Mouse (Mus musculus): ENCODE results near the gene Kcnc4. TPM values are rescaled to one million over a fixed set of nuclear protein-coding genes. Genes with fewer than 3 reads are reported as not detected.

The Kcnc4 gene
- total and polyA plus RNA-seq, 3 experiments: 0.10 to 0.51 (median 0.18) TPM

GRCm38 (mm10) chr3:107446822-107447221 lies 12.5 kb downstream of the Kcnc4 start:
- TF ChIP-seq CTCF (IDR thresholded peaks at IDR 0.05): no peak
- no peak for TF ChIP-seq EP300 (IDR thresholded peaks at IDR 0.05; ENCODE audit: insufficient read depth, low read depth, low read length)
- no peak for TF ChIP-seq POLR2A (IDR thresholded peaks at IDR 0.05; ENCODE audit: insufficient read depth, low read depth, low read length)
- intact Hi-C loops (cut with DNase I): no loop called here
- Histone ChIP-seq H3K36me3 (ENCODE audit: control insufficient read depth, insufficient read depth, low read length) (no peaks in the 10 kb centered on the region), H3K4me1 (ENCODE audit: control insufficient read depth, insufficient read depth, low read length) (peaks cover 2% of the 10 kb centered on the region; the same call in 1 of the 2 replicates), H3K79me2 (replicated peaks; ENCODE audit: control insufficient read depth, insufficient read depth, low read length) (no peaks in the 10 kb centered on the region), H3K27me3 (ENCODE audit: control insufficient read depth, insufficient read depth, low read length) (no peaks in the 10 kb centered on the region), H3K4me3 (no peak overlapping the region), H3K27ac (no peak overlapping the region), H3K9ac (ENCODE audit: low read depth, low read length) (no peak overlapping the region)
- 57% methylated on average over 3 of the region's 3 CpGs for WGBS
- DNase-seq: no peak

DNA sequence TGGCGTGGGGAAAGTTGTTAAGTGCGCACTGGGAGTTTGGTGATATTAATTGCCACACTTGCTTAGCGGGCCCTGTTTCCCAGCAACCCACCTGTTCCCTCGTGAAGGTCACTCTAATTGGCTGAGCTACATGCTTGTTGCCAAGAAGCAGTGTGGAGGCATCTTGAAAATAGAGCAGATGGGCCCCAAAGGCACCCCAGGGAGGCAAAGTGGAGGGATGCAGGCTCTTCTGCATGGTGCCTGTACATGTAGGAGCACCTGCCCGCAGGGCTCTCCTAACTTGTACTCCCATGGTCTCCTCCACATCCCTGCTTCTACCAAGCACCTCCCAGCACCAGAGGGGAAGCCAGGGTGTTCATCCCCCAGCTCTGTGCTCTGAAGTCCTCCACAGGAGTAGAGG lies 15.5 kb downstream of the Kcnc4 start:
- intact Hi-C loops (cut with DNase I): no loop called here
- 82% methylated on average over 5 of the region's 5 CpGs for WGBS
- Histone ChIP-seq H3K27me3 (ENCODE audit: control insufficient read depth, insufficient read depth, low read length) (no peaks in the 10 kb centered on the region), H3K36me3 (ENCODE audit: control insufficient read depth, insufficient read depth, low read length) (no peaks in the 10 kb centered on the region), H3K9ac (ENCODE audit: low read depth, low read length) (no peak overlapping the region), H3K79me2 (replicated peaks; ENCODE audit: control insufficient read depth, insufficient read depth, low read length) (no peaks in the 10 kb centered on the region), H3K4me1 (ENCODE audit: control insufficient read depth, insufficient read depth, low read length) (peaks cover 2% of the 10 kb centered on the region; the same call in 1 of the 2 replicates), H3K4me3 (no peak overlapping the region), H3K27ac (no peak overlapping the region)
- TF ChIP-seq POLR2A (IDR thresholded peaks at IDR 0.05; ENCODE audit: insufficient read depth, low read depth, low read length): no peak
- TF ChIP-seq EP300 (IDR thresholded peaks at IDR 0.05; ENCODE audit: insufficient read depth, low read depth, low read length): no peak
- TF ChIP-seq CTCF (IDR thresholded peaks at IDR 0.05): no peak
- DNase-seq: no peak

DNA sequence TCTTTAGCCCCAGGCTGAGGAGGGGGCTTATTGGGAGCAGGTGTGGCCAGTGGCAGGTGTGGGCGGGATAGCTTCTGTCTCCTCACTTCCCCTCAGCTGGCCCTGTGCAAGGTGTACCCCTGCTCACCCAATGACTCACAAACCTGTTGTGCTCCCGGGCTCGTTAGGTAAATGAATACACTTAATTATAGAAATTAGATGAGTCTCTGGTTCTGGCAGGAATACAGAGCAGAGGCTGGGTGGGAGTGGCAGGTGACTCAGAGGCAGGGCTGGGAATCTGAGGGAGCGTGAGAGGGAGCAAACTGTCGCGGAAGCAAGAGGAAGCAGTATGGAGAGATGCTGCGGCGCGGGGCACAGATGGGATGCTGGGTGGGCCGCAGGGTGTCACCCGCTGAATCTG lies 17.2 kb downstream of the Kcnc4 start:
- intact Hi-C loops (cut with DNase I): no loop called here
- WGBS: 83% methylated on average over 11 of the region's 11 CpGs
- TF ChIP-seq CTCF (IDR thresholded peaks at IDR 0.05) (no peak), EP300 (IDR thresholded peaks at IDR 0.05; ENCODE audit: insufficient read depth, low read depth, low read length) (no peak), POLR2A (IDR thresholded peaks at IDR 0.05; ENCODE audit: insufficient read depth, low read depth, low read length) (no peak)
- no peak for DNase-seq
- Histone ChIP-seq H3K4me3 (no peak overlapping the region), H3K79me2 (replicated peaks; ENCODE audit: control insufficient read depth, insufficient read depth, low read length) (no peaks in the 10 kb centered on the region), H3K9ac (ENCODE audit: low read depth, low read length) (no peak overlapping the region), H3K36me3 (ENCODE audit: control insufficient read depth, insufficient read depth, low read length) (no peaks in the 10 kb centered on the region), H3K4me1 (ENCODE audit: control insufficient read depth, insufficient read depth, low read length) (peaks cover 2% of the 10 kb centered on the region; the same call in 1 of the 2 replicates), H3K27me3 (ENCODE audit: control insufficient read depth, insufficient read depth, low read length) (no peaks in the 10 kb centered on the region), H3K27ac (no peak overlapping the region)

- Histone ChIP-seq H3K36me3 (ENCODE audit: control insufficient read depth, insufficient read depth, low read length) (no peaks in the 10 kb centered on the region), H3K79me2 (replicated peaks; ENCODE audit: control insufficient read depth, insufficient read depth, low read length) (no peaks in the 10 kb centered on the region), H3K4me3 (no peak overlapping the region), H3K4me1 (ENCODE audit: control insufficient read depth, insufficient read depth, low read length) (no peaks in the 10 kb centered on the region), H3K27ac (no peak overlapping the region), H3K9ac (ENCODE audit: low read depth, low read length) (no peak overlapping the region), H3K27me3 (ENCODE audit: control insufficient read depth, insufficient read depth, low read length) (no peaks in the 10 kb centered on the region)
- TF ChIP-seq CTCF (IDR thresholded peaks at IDR 0.05): no peak
- 83% methylated on average over 8 of the region's 8 CpGs for WGBS
- no peak for DNase-seq
- intact Hi-C loops (cut with DNase I): no loop called here
Observed at GRCm38 (mm10) chr3:107441306-107441705, 18.0 kb downstream of the Kcnc4 start.

DNA sequence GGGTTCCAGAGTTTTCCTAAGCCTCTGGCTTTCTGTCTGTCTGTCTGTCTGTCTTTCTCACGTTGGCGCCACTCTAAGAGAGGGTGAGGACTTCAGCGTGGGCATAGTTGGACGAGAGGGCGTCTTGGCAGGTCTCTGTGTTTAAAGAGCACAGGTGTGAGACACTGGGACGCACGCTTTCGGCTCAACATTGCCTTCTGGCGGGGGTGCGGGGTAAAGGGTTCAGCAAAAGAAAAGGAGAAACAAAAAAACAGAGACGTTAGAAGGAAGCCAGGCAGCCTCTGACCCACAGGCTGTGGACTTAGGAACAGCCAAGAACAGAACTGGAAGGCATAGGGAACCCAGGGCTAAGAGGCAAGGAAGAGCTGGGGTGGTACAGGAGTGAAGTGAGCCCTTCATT lies 20.1 kb downstream of the Kcnc4 start:
- H3K4me3 ChIP-seq: no peak overlapping the region
- H3K27ac ChIP-seq: no peak overlapping the region
- no peaks in the 10 kb centered on the region for H3K27me3 ChIP-seq (ENCODE audit: control insufficient read depth, insufficient read depth, low read length)
- DNase-seq: no peak
- WGBS: 82% methylated on average over 11 of the region's 11 CpGs
- no peaks in the 10 kb centered on the region for H3K79me2 ChIP-seq (replicated peaks; ENCODE audit: control insufficient read depth, insufficient read depth, low read length)
- H3K9ac ChIP-seq (ENCODE audit: low read depth, low read length): no peak overlapping the region
- no peak for TF ChIP-seq POLR2A (IDR thresholded peaks at IDR 0.05; ENCODE audit: insufficient read depth, low read depth, low read length)
- TF ChIP-seq CTCF (IDR thresholded peaks at IDR 0.05): no peak
- no peak for TF ChIP-seq EP300 (IDR thresholded peaks at IDR 0.05; ENCODE audit: insufficient read depth, low read depth, low read length)
- H3K4me1 ChIP-seq (ENCODE audit: control insufficient read depth, insufficient read depth, low read length): no peaks in the 10 kb centered on the region
- no peaks in the 10 kb centered on the region for H3K36me3 ChIP-seq (ENCODE audit: control insufficient read depth, insufficient read depth, low read length)
- intact Hi-C loops (cut with DNase I): no loop called here

DNA sequence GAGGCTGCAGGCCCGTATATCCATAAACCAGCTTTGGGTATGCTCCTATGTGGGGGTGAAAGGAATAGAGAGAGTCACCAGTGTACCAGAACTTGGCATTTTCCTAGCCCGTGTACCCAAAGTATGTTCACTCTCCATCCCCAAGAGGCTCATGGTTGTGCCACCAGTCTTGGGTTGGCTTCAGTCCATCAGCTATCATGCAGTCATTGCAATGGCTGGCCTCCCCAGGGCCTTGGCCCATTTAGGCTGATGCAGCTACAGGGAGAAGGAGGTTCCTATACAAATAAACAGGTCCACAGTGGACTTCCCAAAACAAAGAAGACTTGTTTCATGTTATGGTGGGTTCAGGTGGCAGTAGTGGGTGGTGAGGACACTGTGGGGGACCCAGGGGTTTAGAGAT lies 21.7 kb downstream of the Kcnc4 start:
- H3K36me3 ChIP-seq (ENCODE audit: control insufficient read depth, insufficient read depth, low read length): no peaks in the 10 kb centered on the region
- H3K27me3 ChIP-seq (ENCODE audit: control insufficient read depth, insufficient read depth, low read length): no peaks in the 10 kb centered on the region
- peaks cover 2% of the 10 kb centered on the region; the same call in 1 of the 2 replicates for H3K4me1 ChIP-seq (ENCODE audit: control insufficient read depth, insufficient read depth, low read length)
- H3K79me2 ChIP-seq (replicated peaks; ENCODE audit: control insufficient read depth, insufficient read depth, low read length): no peaks in the 10 kb centered on the region
- intact Hi-C loops (cut with DNase I): no loop called here
- no peak overlapping the region for H3K27ac ChIP-seq
- H3K9ac ChIP-seq (ENCODE audit: low read depth, low read length): no peak overlapping the region
- TF ChIP-seq EP300 (IDR thresholded peaks at IDR 0.05; ENCODE audit: insufficient read depth, low read depth, low read length) (no peak), POLR2A (IDR thresholded peaks at IDR 0.05; ENCODE audit: insufficient read depth, low read depth, low read length) (no peak), CTCF (IDR thresholded peaks at IDR 0.05) (no peak)
- H3K4me3 ChIP-seq: no peak overlapping the region
- 87% methylated on average over 2 of the region's 2 CpGs for WGBS
- no peak for DNase-seq

Data from heart, adult 2 months (tissue).